In genomic region chr1:127625577-127626362, GRCm38 (mm10) we compare ENCODE assay signal across 9 mouse cellular contexts. TPM values are rescaled to one million over a fixed set of nuclear protein-coding genes. Genes with fewer than 3 reads are reported as not detected.
DNase-seq lines count a peak whose midpoint lies in the region; ATAC-seq lines count a peak whose summit lies in the region.
"Had no signal": no experiment of that assay in that cellular context is flagged by ENCODE, and none has a peak within 500 bp of the region (broad histone marks: within the 10 kb centered on the region; RNA-seq: fewer than 3 reads in every experiment).

No protein-coding gene starts in this region.

- ATAC-seq in monocyte, adult 5-6 weeks (replicated peaks; ENCODE audit: insufficient number of reproducible peaks, low FRiP score, low TSS enrichment, poor library complexity, severe bottlenecking): 0 out of 2 replicates have a peak, but pooled peaks have one; percentile 53
- no peak for ATAC-seq in midbrain, embryonic 13.5 days

- H3K4me1 ChIP-seq in heart, embryonic 10.5 days: peaks cover 26% of the 10 kb centered on the region
- H3K4me1 ChIP-seq in midbrain, embryonic 13.5 days (replicated peaks): peaks cover 3% of the 10 kb centered on the region; the same call in 1 of the 2 replicates

- H3K36me3 ChIP-seq in heart, embryonic 10.5 days: no peaks in the 10 kb centered on the region
- H3K36me3 ChIP-seq in midbrain, embryonic 13.5 days: no peaks in the 10 kb centered on the region
- H3K36me3 ChIP-seq: G1E had no signal

- H3K4me2 ChIP-seq in midbrain, embryonic 13.5 days (replicated peaks): no peak overlapping the region

- no peak overlapping the region for H3K9ac ChIP-seq in midbrain, embryonic 13.5 days (replicated peaks)

- 47% methylated on average over 5 of the region's 5 CpGs for WGBS in heart, embryonic 10.5 days
- 65% methylated on average over 5 of the region's 5 CpGs for WGBS in midbrain, embryonic 13.5 days

- no peak for DNase-seq in heart, embryonic 10.5 days (ENCODE audit: low spot score)
- no peak for DNase-seq in heart, adult 8-10 months (ENCODE audit: low spot score)
- DNase-seq in T-cell, adult 2 months (ENCODE audit: low spot score): peak; percentile 45
- DNase-seq in kidney, postnatal 10 days: peak; percentile 45
- no peak for DNase-seq in cerebellum, adult 9-10 months
- no peak for DNase-seq in layer of hippocampus, adult 8-10 months (ENCODE audit: low spot score in 2 of 2)

- peak overlapping the region; percentile 56; the same call in 1 of the 2 replicates for H3K27ac ChIP-seq in heart, embryonic 10.5 days
- no peak overlapping the region for H3K27ac ChIP-seq in midbrain, embryonic 13.5 days

- no peaks in the 10 kb centered on the region for H3K27me3 ChIP-seq in heart, embryonic 10.5 days (ENCODE audit: insufficient read depth, poor library complexity, severe bottlenecking)
- no peaks in the 10 kb centered on the region for H3K27me3 ChIP-seq in midbrain, embryonic 13.5 days

- H3K9me3 ChIP-seq in heart, embryonic 10.5 days: no peaks in the 10 kb centered on the region
- no peaks in the 10 kb centered on the region for H3K9me3 ChIP-seq in midbrain, embryonic 13.5 days
- H3K9me3 ChIP-seq: G1E had no signal

- no peak overlapping the region for H3K4me3 ChIP-seq in heart, embryonic 10.5 days
- no peak overlapping the region for H3K4me3 ChIP-seq in midbrain, embryonic 13.5 days (replicated peaks)

RNA-seq across cellular contexts. Expression of gene Tmem163, which starts 53.6 kb away (rescaled TPM):
- polyA plus RNA-seq in heart, embryonic 10.5 days (2016; fragmentation: Nextera tagmentation; extraction: Ambion mirVana): 27.6 and 29.7 TPM in 2 replicates
- 1 to 10 TPM; 5.3 to 8.2 (median 6.3) TPM for total RNA-seq in heart, adult 8-10 months (2022)
- 10.5 to 15.2 TPM (median 12.4 TPM) in 3 replicates for total RNA-seq in monocyte, adult 5-6 weeks (2017)
- total RNA-seq in layer of hippocampus, adult 8-10 months (2022): 10 to 100 TPM in 1 of 4 experiments, 1 to 10 TPM in 3; 7.5 to 10.8 (median 9.0) TPM
- 59.8 and 65.8 TPM in 2 replicates for polyA plus RNA-seq in midbrain, embryonic 13.5 days (2015; fragmentation: Nextera tagmentation; extraction: Ambion mirVana)
- polyA plus RNA-seq: G1E had no signal

Comparison
In these comparisons a context has a peak if more than half of its experiments do, and no peak if none do; other contexts are left out.
1. DNase-seq: peak in T-cell, adult 2 months (single experiment) and kidney, postnatal 10 days (single experiment); none in heart, embryonic 10.5 days (single experiment), heart, adult 8-10 months (single experiment), cerebellum, adult 9-10 months (single experiment) and layer of hippocampus, adult 8-10 months (0 of 2).